Mouse (Mus musculus): ENCODE measurements around the gene Coq5. TPM values are rescaled to one million over a fixed set of nuclear protein-coding genes. Genes with fewer than 3 reads are reported as not detected.

Gene Coq5
- polyA plus RNA-seq, 1 experiment from 2014 or later, result 43.6 TPM

GRCm38 (mm10) chr5:115240191-115240590, 39.3 kb upstream of the Coq5 start:
- H3K9me3 ChIP-seq, result no peaks in the 10 kb centered on the region
- H3K36me3 ChIP-seq, result peaks cover 54% of the 10 kb centered on the region
- peaks cover 19% of the 10 kb centered on the region for H3K4me1 ChIP-seq
- no peak overlapping the region for H3K4me3 ChIP-seq
- H3K27ac ChIP-seq, result no peak overlapping the region
- no peak overlapping the region for H3K4me2 ChIP-seq (replicated peaks)
- H3K9ac ChIP-seq, result no peak overlapping the region
- no peak for ATAC-seq (ENCODE audit: low FRiP score, low read depth)
- H3K27me3 ChIP-seq, result peaks cover 1% of the 10 kb centered on the region; the same call in 1 of the 2 replicates
- WGBS, result 87% methylated on average over 11 of the region's 11 CpGs

DNA sequence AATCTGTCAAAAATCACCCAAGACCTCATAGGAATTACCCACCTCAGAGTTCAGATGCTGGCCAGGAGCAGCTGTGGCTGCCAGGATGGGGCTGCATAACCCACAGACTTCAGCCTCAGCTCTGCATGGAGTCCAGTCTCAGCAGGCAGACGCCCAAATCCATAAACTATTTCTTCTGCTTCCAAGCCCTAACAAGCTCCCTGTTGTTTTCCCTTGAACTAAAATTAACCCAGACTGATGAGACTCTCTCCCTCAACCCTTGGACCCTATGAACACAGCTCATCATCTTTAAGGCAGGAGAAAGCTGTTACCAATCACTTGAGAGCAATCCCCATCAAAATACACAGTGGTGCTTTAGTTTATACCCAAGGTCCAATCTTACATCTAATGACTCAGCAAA, 24.0 kb upstream of the Coq5 start:
- Histone ChIP-seq H3K4me1 (0 out of 2 replicates have a peak, but pooled peaks cover 3% of the 10 kb centered on the region), H3K4me2 (replicated peaks) (no peak overlapping the region), H3K27me3 (no peaks in the 10 kb centered on the region), H3K4me3 (no peak overlapping the region), H3K27ac (no peak overlapping the region), H3K9me3 (no peaks in the 10 kb centered on the region), H3K9ac (no peak overlapping the region), H3K36me3 (peaks cover 73% of the 10 kb centered on the region)
- WGBS, result 72% methylated on average over 1 of the region's 1 CpGs
- no peak for ATAC-seq (ENCODE audit: low FRiP score, low read depth)

- H3K36me3 ChIP-seq, result peaks cover 62% of the 10 kb centered on the region
- 87% methylated on average over 10 of the region's 10 CpGs for WGBS
These were observed 22.4 kb upstream of the Coq5 start for GRCm38 (mm10) chr5:115256909-115257546.

DNA sequence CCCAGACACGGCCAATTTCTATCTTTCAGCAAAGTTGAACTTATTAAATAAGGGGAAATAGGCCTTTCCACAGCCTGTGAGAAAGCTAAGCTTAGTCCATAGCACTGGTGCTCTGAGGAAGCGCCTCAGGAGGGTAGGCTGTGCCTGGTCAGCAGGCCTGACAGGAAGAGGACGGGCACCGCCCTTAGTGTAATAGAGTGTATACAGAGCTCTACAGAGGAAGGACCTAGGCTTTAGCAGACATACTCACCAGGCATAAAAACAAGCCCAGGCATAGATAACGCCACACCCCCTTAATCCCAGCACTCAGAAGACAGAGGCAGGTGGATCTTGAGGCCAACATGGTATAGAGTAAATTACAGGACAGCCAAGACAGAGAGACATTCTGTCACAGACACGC, 19.1 kb upstream of the Coq5 start:
- peaks cover 75% of the 10 kb centered on the region for H3K36me3 ChIP-seq
- no peak overlapping the region; the same call in 1 of the 2 replicates for H3K27ac ChIP-seq
- H3K4me3 ChIP-seq, result no peak overlapping the region
- 88% methylated on average over 6 of the region's 6 CpGs for whole genome bisulfite sequencing
- 0 out of 2 replicates have a peak, but pooled peaks cover 10% of the 10 kb centered on the region for H3K4me1 ChIP-seq
- H3K9ac ChIP-seq, result no peak overlapping the region
- ATAC-seq (ENCODE audit: low FRiP score, low read depth), result no peak
- H3K4me2 ChIP-seq (replicated peaks), result no peak overlapping the region
- H3K9me3 ChIP-seq, result no peaks in the 10 kb centered on the region
- H3K27me3 ChIP-seq, result no peaks in the 10 kb centered on the region

More at GRCm38 (mm10) chr5:115256909-115257546, 22.4 kb upstream of the Coq5 start:
- Histone ChIP-seq H3K9me3 (no peaks in the 10 kb centered on the region), H3K27me3 (no peaks in the 10 kb centered on the region), H3K27ac (no peak overlapping the region), H3K4me3 (no peak overlapping the region), H3K4me1 (0 out of 2 replicates have a peak, but pooled peaks cover 10% of the 10 kb centered on the region), H3K9ac (no peak overlapping the region), H3K4me2 (replicated peaks) (no peak overlapping the region)
- no peak for ATAC-seq (ENCODE audit: low FRiP score, low read depth)

DNA sequence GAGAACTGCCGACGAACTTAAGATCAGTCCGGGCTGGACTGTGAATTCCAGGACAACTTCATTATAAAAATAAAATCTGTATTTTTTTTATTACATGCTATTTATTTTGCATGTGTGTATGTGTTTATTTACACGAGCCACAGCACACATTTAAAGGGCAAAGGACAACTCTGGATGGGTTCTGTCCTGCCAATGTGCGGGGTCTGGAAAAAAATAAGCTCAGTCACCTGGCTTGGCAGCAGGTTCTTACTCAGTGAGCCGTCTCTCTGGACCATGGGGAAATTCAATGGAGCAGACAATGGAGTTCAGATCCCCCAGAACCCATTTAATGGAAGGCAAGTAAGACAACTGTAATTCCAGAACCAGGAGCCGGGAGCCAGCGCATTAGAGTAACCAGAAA, 18.3 kb upstream of the Coq5 start:
- H3K36me3 ChIP-seq, result peaks cover 73% of the 10 kb centered on the region
- H3K9ac ChIP-seq, result no peak overlapping the region; the same call in 1 of the 2 replicates
- peaks cover 17% of the 10 kb centered on the region for H3K4me1 ChIP-seq
- H3K9me3 ChIP-seq, result no peaks in the 10 kb centered on the region
- no peak overlapping the region for H3K4me3 ChIP-seq
- WGBS, result 82% methylated on average over 8 of the region's 8 CpGs
- ATAC-seq (ENCODE audit: low FRiP score, low read depth), result no peak
- no peaks in the 10 kb centered on the region for H3K27me3 ChIP-seq
- H3K4me2 ChIP-seq (replicated peaks), result no peak overlapping the region
- no peak overlapping the region for H3K27ac ChIP-seq

DNA sequence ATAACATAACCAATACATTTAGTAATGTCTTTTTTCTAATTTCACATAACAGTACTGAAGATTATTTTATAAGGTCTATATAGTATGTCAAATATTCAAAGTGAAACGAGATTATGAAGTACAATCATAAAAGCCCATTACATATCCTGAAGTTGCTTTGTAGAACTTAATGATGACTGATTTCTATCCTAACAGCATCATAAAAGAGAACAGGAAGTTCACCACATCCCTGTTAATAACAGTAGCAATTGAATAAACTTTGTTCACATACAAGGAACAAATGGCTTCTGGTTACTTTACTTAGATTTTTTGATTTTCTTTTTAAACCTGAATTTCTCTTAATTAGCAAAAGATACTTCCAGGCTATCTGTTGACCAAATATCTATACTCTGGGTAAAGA, 17.6 kb upstream of the Coq5 start:
- H3K9ac ChIP-seq, result no peak overlapping the region
- H3K9me3 ChIP-seq, result no peaks in the 10 kb centered on the region
- peaks cover 21% of the 10 kb centered on the region for H3K4me1 ChIP-seq
- H3K36me3 ChIP-seq, result peaks cover 73% of the 10 kb centered on the region
- no peak overlapping the region for H3K27ac ChIP-seq
- H3K27me3 ChIP-seq, result no peaks in the 10 kb centered on the region
- no peak for ATAC-seq (ENCODE audit: low FRiP score, low read depth)
- 65% methylated on average over 1 of the region's 1 CpGs for WGBS
- H3K4me2 ChIP-seq (replicated peaks), result no peak overlapping the region
- no peak overlapping the region for H3K4me3 ChIP-seq

GRCm38 (mm10) chr5:115262502-115263291, 16.8 kb upstream of the Coq5 start:
- H3K4me3 ChIP-seq, result no peak overlapping the region
- H3K36me3 ChIP-seq, result peaks cover 68% of the 10 kb centered on the region
- H3K4me2 ChIP-seq (replicated peaks), result no peak overlapping the region
- no peaks in the 10 kb centered on the region for H3K27me3 ChIP-seq
- no peak for ATAC-seq (ENCODE audit: low FRiP score, low read depth)
- peaks cover 21% of the 10 kb centered on the region for H3K4me1 ChIP-seq
- H3K9me3 ChIP-seq, result no peaks in the 10 kb centered on the region
- H3K27ac ChIP-seq, result no peak overlapping the region
- H3K9ac ChIP-seq, result no peak overlapping the region
- 90% methylated on average over 14 of the region's 14 CpGs for WGBS

- Histone ChIP-seq H3K9me3 (no peaks in the 10 kb centered on the region), H3K4me1 (peaks cover 38% of the 10 kb centered on the region), H3K9ac (no peak overlapping the region), H3K4me2 (replicated peaks) (no peak overlapping the region), H3K4me3 (no peak overlapping the region), H3K36me3 (peaks cover 61% of the 10 kb centered on the region), H3K27me3 (no peaks in the 10 kb centered on the region), H3K27ac (no peak overlapping the region)
- 88% methylated on average over 5 of the region's 5 CpGs for WGBS
- no peak for ATAC-seq (ENCODE audit: low FRiP score, low read depth)
These were observed 13.1 kb upstream of the Coq5 start for GRCm38 (mm10) chr5:115266340-115266739.

DNA sequence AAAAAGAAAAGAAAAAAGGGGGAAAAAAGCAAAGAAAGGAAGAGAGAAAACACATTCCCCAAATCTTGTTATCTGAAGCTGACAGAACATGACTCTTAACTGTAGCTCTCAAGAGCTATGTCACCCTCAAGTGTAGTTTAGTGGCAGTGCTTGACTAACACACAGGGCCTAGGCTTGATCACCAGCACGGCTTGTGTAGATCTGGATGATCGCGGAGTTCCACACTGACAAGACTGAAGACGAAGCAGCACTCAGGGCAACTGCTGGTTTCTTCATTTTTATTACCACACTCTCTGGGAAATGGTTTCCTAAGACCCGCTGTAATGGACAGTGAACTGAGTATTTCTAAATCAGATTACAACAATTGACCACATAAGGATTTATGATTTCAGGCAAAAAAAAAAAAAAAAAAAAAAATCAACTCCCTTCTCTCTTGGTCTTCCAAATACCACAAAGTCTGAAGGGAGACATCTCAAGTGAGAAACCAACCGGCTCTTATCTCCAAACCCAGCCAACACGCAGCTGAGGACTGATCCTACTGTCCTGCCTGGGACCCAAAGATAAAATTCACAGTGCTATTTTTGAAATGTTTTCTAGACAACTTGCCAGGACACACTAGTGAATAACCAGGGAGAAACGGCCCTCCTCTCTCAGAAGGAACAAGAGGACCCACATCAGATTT, 12.5 kb upstream of the Coq5 start:
- H3K4me2 ChIP-seq (replicated peaks), result no peak overlapping the region
- no peak overlapping the region for H3K4me3 ChIP-seq
- 89% methylated on average over 8 of the region's 8 CpGs for WGBS
- no peak overlapping the region for H3K9ac ChIP-seq
- H3K27ac ChIP-seq, result no peak overlapping the region
- H3K9me3 ChIP-seq, result no peaks in the 10 kb centered on the region
- H3K4me1 ChIP-seq, result peaks cover 40% of the 10 kb centered on the region
- H3K36me3 ChIP-seq, result peaks cover 61% of the 10 kb centered on the region
- H3K27me3 ChIP-seq, result no peaks in the 10 kb centered on the region
- ATAC-seq (ENCODE audit: low FRiP score, low read depth), result no peak

- Histone ChIP-seq H3K4me3 (no peak overlapping the region), H3K27me3 (no peaks in the 10 kb centered on the region), H3K4me2 (replicated peaks) (no peak overlapping the region), H3K36me3 (peaks cover 58% of the 10 kb centered on the region), H3K9ac (no peak overlapping the region), H3K4me1 (peaks cover 40% of the 10 kb centered on the region), H3K27ac (peak overlapping the region; percentile 33; the same call in 1 of the 2 replicates), H3K9me3 (no peaks in the 10 kb centered on the region)
- ATAC-seq (ENCODE audit: low FRiP score, low read depth), result no peak
- WGBS, result 85% methylated on average over 3 of the region's 3 CpGs
These were observed 11.9 kb upstream of the Coq5 start for GRCm38 (mm10) chr5:115267469-115268045.

GRCm38 (mm10) chr5:115268266-115268665, 11.2 kb upstream of the Coq5 start:
- H3K27ac ChIP-seq, result no peak overlapping the region
- WGBS, result 57% methylated on average over 3 of the region's 3 CpGs
- no peaks in the 10 kb centered on the region for H3K9me3 ChIP-seq
- H3K4me2 ChIP-seq (replicated peaks), result no peak overlapping the region
- no peak overlapping the region for H3K9ac ChIP-seq
- no peak overlapping the region for H3K4me3 ChIP-seq
- ATAC-seq (ENCODE audit: low FRiP score, low read depth), result no peak
- peaks cover 51% of the 10 kb centered on the region for H3K36me3 ChIP-seq
- H3K27me3 ChIP-seq, result no peaks in the 10 kb centered on the region
- H3K4me1 ChIP-seq, result peaks cover 42% of the 10 kb centered on the region

DNA sequence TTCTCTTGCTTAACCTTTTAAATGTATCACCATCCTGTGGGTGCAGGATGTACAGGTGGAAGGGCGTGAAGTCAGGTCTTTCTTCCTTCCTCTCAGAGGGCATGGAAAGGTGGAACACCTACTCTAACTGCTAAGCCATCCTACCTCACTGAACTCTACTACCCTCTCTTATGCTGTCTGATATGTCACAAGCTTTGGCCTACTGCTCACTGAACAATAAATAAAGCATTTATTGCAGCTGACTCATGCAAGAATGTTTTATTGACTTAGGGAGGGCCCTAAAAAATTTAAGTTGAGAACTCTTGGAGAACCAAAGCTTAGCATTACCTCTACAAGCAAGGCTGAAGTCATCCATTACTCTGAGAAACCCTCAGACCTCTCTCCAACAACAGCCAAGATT, 9.5 kb upstream of the Coq5 start:
- Histone ChIP-seq H3K36me3 (peaks cover 41% of the 10 kb centered on the region), H3K9ac (peak overlapping the region; percentile 13; the same call in 1 of the 2 replicates), H3K4me2 (replicated peaks) (peak overlapping the region; percentile 93), H3K27me3 (no peaks in the 10 kb centered on the region), H3K27ac (no peak overlapping the region), H3K9me3 (no peaks in the 10 kb centered on the region), H3K4me1 (peaks cover 44% of the 10 kb centered on the region), H3K4me3 (peak overlapping the region; percentile 100)
- no peak for ATAC-seq (ENCODE audit: low FRiP score, low read depth)
- 87% methylated on average over 1 of the region's 1 CpGs for WGBS

Measured in limb, embryonic 13.5 days (tissue).